Mouse (Mus musculus): ENCODE measurements around the gene Npdc1. TPM values are rescaled to one million over a fixed set of nuclear protein-coding genes. Genes with fewer than 3 reads are reported as not detected.
A peak's percentile ranks its signal among the peaks of the same experiment; 100 is the strongest.

Gene Npdc1
- polyA plus RNA-seq, 1 experiment from 2014 or later: 198 TPM

GRCm38 (mm10) chr2:25369996-25370395, 29.2 kb upstream of the Npdc1 start:
- 91% methylated on average over 3 of the region's 3 CpGs for WGBS
- no peak for ATAC-seq (ENCODE audit: low FRiP score)
- Histone ChIP-seq H3K36me3 (replicated peaks) (peaks cover 7% of the 10 kb centered on the region), H3K4me2 (no peak overlapping the region), H3K4me1 (peaks cover 39% of the 10 kb centered on the region), H3K27ac (no peak overlapping the region), H3K9ac (no peak overlapping the region), H3K9me3 (no peaks in the 10 kb centered on the region), H3K27me3 (peaks cover 34% of the 10 kb centered on the region), H3K4me3 (replicated peaks) (no peak overlapping the region)

- ATAC-seq (ENCODE audit: low FRiP score): peak; percentile 96
- peak within 1 kb of the TSS; percentile 79 for H3K4me3 ChIP-seq (replicated peaks)
- peaks cover 32% of the 10 kb centered on the region for H3K4me1 ChIP-seq
- peaks cover 26% of the 10 kb centered on the region for H3K36me3 ChIP-seq (replicated peaks)
- under 1% methylated on average over 65 of the region's 65 CpGs for WGBS
- H3K27me3 ChIP-seq: peaks cover 16% of the 10 kb centered on the region
- no peaks in the 10 kb centered on the region for H3K9me3 ChIP-seq
- H3K9ac ChIP-seq: peak within 1 kb of the TSS; percentile 83
- H3K4me2 ChIP-seq: peak within 1 kb of the TSS; percentile 60
- peak within 1 kb of the TSS; percentile 94 for H3K27ac ChIP-seq
These were observed 27.1 kb upstream of the Npdc1 start, which contains the start of gene Sapcd2 for GRCm38 (mm10) chr2:25371764-25372643. Gene Sapcd2 (plus strand): TSS chr2:25372321.

GRCm38 (mm10) chr2:25372644-25373391, 26.3 kb upstream of the Npdc1 start:
- Histone ChIP-seq H3K27ac (peak overlapping the region; percentile 78), H3K4me1 (peaks cover 32% of the 10 kb centered on the region), H3K4me3 (replicated peaks) (peak overlapping the region; percentile 79), H3K9me3 (no peaks in the 10 kb centered on the region), H3K36me3 (replicated peaks) (peaks cover 35% of the 10 kb centered on the region), H3K4me2 (peak overlapping the region; percentile 60), H3K9ac (peak overlapping the region; percentile 83), H3K27me3 (peaks cover 11% of the 10 kb centered on the region)
- 2% methylated on average over 42 of the region's 42 CpGs for WGBS
- ATAC-seq (ENCODE audit: low FRiP score): peak; percentile 28; the same call in 1 of the 2 replicates

- H3K4me2 ChIP-seq: peak overlapping the region; percentile 60
- H3K4me3 ChIP-seq (replicated peaks): peak overlapping the region; percentile 79
- peaks cover 6% of the 10 kb centered on the region for H3K27me3 ChIP-seq
- no peaks in the 10 kb centered on the region for H3K9me3 ChIP-seq
- 23% methylated on average over 2 of the region's 2 CpGs for WGBS
- peaks cover 41% of the 10 kb centered on the region for H3K36me3 ChIP-seq (replicated peaks)
- no peak overlapping the region for H3K27ac ChIP-seq
- no peak for ATAC-seq (ENCODE audit: low FRiP score)
- H3K4me1 ChIP-seq: peaks cover 32% of the 10 kb centered on the region
- peak overlapping the region; percentile 83 for H3K9ac ChIP-seq
These were observed 25.7 kb upstream of the Npdc1 start for GRCm38 (mm10) chr2:25373431-25373830.

- peaks cover 41% of the 10 kb centered on the region for H3K36me3 ChIP-seq (replicated peaks)
- peaks cover 27% of the 10 kb centered on the region for H3K4me1 ChIP-seq
- WGBS: 67% methylated on average over 4 of the region's 4 CpGs
- H3K9me3 ChIP-seq: no peaks in the 10 kb centered on the region
- no peak overlapping the region for H3K4me2 ChIP-seq
- 0 out of 2 replicates have a peak overlapping the region, but pooled peaks have one; percentile 2 for H3K9ac ChIP-seq
- no peak overlapping the region for H3K27ac ChIP-seq
- no peak for ATAC-seq (ENCODE audit: low FRiP score)
- H3K27me3 ChIP-seq: no peaks in the 10 kb centered on the region
- H3K4me3 ChIP-seq (replicated peaks): no peak overlapping the region
These were observed 22.6 kb upstream of the Npdc1 start for GRCm38 (mm10) chr2:25376589-25376988.

- no peak overlapping the region for H3K4me3 ChIP-seq (replicated peaks)
- H3K4me1 ChIP-seq: no peaks in the 10 kb centered on the region
- ATAC-seq (ENCODE audit: low FRiP score): no peak
- WGBS: 81% methylated on average over 5 of the region's 5 CpGs
- no peaks in the 10 kb centered on the region; the same call in 1 of the 2 replicates for H3K27me3 ChIP-seq
- H3K4me2 ChIP-seq: no peak overlapping the region
- H3K9ac ChIP-seq: no peak overlapping the region
- H3K9me3 ChIP-seq: no peaks in the 10 kb centered on the region
- H3K36me3 ChIP-seq (replicated peaks): no peaks in the 10 kb centered on the region
- no peak overlapping the region for H3K27ac ChIP-seq
These were observed 14.7 kb upstream of the Npdc1 start for GRCm38 (mm10) chr2:25384492-25384891.

GRCm38 (mm10) chr2:25391266-25391665, 7.9 kb upstream of the Npdc1 start:
- H3K27ac ChIP-seq: no peak overlapping the region
- no peak for ATAC-seq (ENCODE audit: low FRiP score)
- no peak overlapping the region for H3K4me2 ChIP-seq
- WGBS: 74% methylated on average over 5 of the region's 5 CpGs
- no peaks in the 10 kb centered on the region for H3K9me3 ChIP-seq
- peaks cover 28% of the 10 kb centered on the region for H3K27me3 ChIP-seq
- no peak overlapping the region for H3K4me3 ChIP-seq (replicated peaks)
- no peak overlapping the region for H3K9ac ChIP-seq
- H3K4me1 ChIP-seq: peaks cover 19% of the 10 kb centered on the region
- H3K36me3 ChIP-seq (replicated peaks): no peaks in the 10 kb centered on the region

- H3K4me3 ChIP-seq (replicated peaks): no peak overlapping the region
- H3K36me3 ChIP-seq (replicated peaks): no peaks in the 10 kb centered on the region
- peaks cover 61% of the 10 kb centered on the region for H3K27me3 ChIP-seq
- no peak overlapping the region for H3K9ac ChIP-seq
- no peak for ATAC-seq (ENCODE audit: low FRiP score)
- H3K9me3 ChIP-seq: no peaks in the 10 kb centered on the region
- no peak overlapping the region for H3K4me2 ChIP-seq
- WGBS: 26% methylated on average over 3 of the region's 3 CpGs
- H3K4me1 ChIP-seq: peaks cover 21% of the 10 kb centered on the region
- no peak overlapping the region for H3K27ac ChIP-seq
These were observed 4.6 kb upstream of the Npdc1 start for GRCm38 (mm10) chr2:25394281-25395221.

GRCm38 (mm10) chr2:25395721-25396596, 3.2 kb upstream of the Npdc1 start, which contains the start of gene Entpd2:
Gene Entpd2 (plus strand): TSS chr2:25395874.
- H3K4me3 ChIP-seq (replicated peaks): peak within 1 kb of the TSS; percentile 37
- peak within 1 kb of the TSS; percentile 64 for H3K4me2 ChIP-seq
- peak; percentile 23; the same call in 1 of the 2 replicates for ATAC-seq (ENCODE audit: low FRiP score)
- H3K27me3 ChIP-seq: peaks cover 75% of the 10 kb centered on the region
- peaks cover 21% of the 10 kb centered on the region for H3K4me1 ChIP-seq
- H3K36me3 ChIP-seq (replicated peaks): no peaks in the 10 kb centered on the region
- WGBS: 1% methylated on average over 56 of the region's 57 CpGs
- H3K9ac ChIP-seq: peak within 1 kb of the TSS; percentile 29; the same call in 1 of the 2 replicates
- H3K9me3 ChIP-seq: no peaks in the 10 kb centered on the region
- H3K27ac ChIP-seq: no peak within 1 kb of the TSS

- Histone ChIP-seq H3K27ac (no peak overlapping the region), H3K4me1 (peaks cover 21% of the 10 kb centered on the region), H3K4me2 (no peak overlapping the region), H3K36me3 (replicated peaks) (no peaks in the 10 kb centered on the region), H3K9me3 (no peaks in the 10 kb centered on the region), H3K4me3 (replicated peaks) (no peak overlapping the region), H3K27me3 (peaks cover 81% of the 10 kb centered on the region), H3K9ac (0 out of 2 replicates have a peak overlapping the region, but pooled peaks have one; percentile 29)
- ATAC-seq (ENCODE audit: low FRiP score): no peak
- WGBS: 42% methylated on average over 3 of the region's 3 CpGs
These were observed 2.6 kb upstream of the Npdc1 start for GRCm38 (mm10) chr2:25396597-25396983.

GRCm38 (mm10) chr2:25397010-25397409, 2.1 kb upstream of the Npdc1 start:
- Histone ChIP-seq H3K27me3 (peaks cover 84% of the 10 kb centered on the region), H3K9me3 (no peaks in the 10 kb centered on the region), H3K27ac (no peak overlapping the region), H3K4me1 (peaks cover 21% of the 10 kb centered on the region), H3K36me3 (replicated peaks) (no peaks in the 10 kb centered on the region), H3K4me2 (no peak overlapping the region), H3K4me3 (replicated peaks) (no peak overlapping the region), H3K9ac (no peak overlapping the region)
- ATAC-seq (ENCODE audit: low FRiP score): no peak
- 71% methylated on average over 1 of the region's 1 CpGs for WGBS
